Mouse (Mus musculus) heart, adult 18-20 months (tissue): ENCODE data around the gene Hoxb9. TPM values are rescaled to one million over a fixed set of nuclear protein-coding genes. Genes with fewer than 3 reads are reported as not detected.

Source experiments
- DNase-seq, 2 experiments: peaks; one replicate each; pipeline ENCODE4 v3.0.0; 2021 to 2022; ENCODE audit warnings: mixed read lengths in 1 of 2
- total RNA-seq, 2 experiments: library from RNA; stranded (reverse); gene quantifications; 2 replicates each; pipeline ENCODE4 v1.2.3; 2021

Gene Hoxb9
- total RNA-seq, 2 experiments from 2014 or later, result not detected

GRCm38 (mm10) chr11:96267021-96267920 is 4.0 kb upstream of the Hoxb9 start:
- DNase-seq, result no peak

DNA sequence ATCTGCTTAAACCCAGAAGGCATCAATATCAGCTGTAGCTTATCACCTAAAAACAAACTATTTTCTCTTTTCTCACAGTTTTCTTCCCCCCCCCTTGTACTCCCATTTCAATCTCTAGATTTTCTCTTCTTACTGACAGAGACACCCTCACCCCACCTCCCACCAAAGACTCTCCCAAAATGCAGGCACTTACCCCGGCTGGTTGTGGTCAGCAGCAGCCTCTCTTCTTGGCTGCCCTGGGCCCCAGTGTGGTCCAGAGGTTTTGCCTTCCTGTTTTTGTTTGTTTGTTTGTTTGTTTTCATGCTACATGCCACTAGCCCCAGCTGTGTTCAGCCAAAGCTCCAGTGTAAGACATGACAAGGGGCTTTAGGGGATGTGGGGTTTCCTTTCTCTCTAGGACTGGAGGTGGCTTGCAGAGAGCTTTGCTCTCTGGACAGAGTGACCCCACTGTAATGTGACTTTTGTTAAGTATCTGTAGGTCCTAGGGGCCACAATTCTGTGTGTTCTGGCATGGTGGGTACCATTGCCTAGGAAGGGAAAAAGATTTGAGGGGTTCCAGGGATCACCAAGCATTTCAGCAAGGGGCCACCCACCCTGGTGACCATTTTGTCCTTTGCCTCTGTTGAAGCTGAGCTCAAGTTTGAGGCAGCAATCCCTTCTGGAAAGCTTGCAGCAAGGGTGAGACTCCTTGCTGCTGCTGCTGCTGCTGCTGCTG is 3.1 kb upstream of the Hoxb9 start:
- DNase-seq, result no peak

GRCm38 (mm10) chr11:96269869-96270268 is 1.4 kb upstream of the Hoxb9 start:
- DNase-seq, result peak in 1 of 2 experiments; percentile 40

GRCm38 (mm10) chr11:96271541-96272011 is 319 bp downstream of the Hoxb9 start:
- DNase-seq, result no peak

- no peak for DNase-seq
Measured at GRCm38 (mm10) chr11:96272024-96272921, 1.0 kb downstream of the Hoxb9 start.

GRCm38 (mm10) chr11:96274428-96274827 is 3.2 kb downstream of the Hoxb9 start:
- DNase-seq, result no peak

- DNase-seq, result no peak
Measured at GRCm38 (mm10) chr11:96275896-96276295, 4.6 kb downstream of the Hoxb9 start.

DNA sequence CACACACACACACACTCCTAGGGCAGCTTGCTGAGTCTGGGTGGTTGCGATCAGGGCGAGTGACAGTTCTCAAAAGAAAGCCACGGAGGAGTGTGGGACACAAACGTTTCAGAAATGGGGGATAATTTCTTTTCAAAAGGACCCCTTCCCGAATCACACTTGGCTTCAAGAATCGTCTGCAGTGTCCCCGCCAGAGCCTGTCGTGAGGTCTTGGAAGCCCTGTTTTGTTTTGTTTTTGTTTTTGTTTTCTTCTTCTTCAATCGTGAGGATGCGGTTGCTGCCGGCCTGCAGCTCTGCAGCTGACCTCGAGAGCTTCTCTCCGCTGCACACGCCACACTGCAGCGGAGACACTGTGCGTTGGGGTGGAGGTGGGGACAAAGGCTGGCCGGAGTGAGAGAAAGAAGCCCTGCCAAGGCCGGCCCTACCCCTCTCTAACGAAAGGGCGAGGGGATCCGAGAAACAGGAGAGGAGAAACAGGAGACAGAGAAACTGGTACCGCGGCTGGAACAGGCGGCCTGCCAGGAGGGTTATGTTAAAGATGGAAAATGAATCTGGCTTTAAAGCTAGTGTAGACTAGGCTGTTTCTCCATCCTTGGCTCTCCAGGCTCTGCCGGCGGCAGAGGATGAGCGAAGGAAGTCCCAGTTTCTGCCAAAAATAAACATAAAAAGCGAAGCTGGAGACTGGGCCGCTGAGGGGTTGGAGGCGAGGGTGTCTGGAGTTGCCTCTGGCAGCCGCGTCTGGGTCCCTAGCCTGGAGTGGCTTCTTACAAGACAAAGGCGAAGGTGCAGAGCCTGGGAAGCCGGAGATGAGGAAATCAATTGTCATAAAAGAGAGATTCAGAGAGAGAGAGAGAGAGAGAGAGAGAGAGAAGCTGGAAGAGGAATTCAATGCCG is 6.1 kb downstream of the Hoxb9 start:
- no peak for DNase-seq

DNA sequence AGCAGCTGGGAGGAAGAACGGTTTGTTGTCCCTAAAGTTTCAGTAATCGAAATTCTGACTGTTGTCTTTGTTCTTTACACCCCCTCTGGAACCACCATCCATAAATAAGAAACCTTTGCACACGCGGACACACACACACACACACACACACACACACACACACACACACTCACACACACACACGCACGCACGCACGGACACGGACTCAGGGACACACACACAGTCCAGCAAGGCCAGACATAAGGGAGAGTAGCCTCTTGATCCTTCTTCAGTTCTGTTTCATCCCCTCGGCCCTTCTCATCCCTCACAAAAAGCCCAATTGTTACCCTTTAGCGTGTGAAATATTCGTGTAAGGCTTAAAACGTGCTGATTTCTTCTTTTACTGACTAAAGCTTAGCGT is 7.1 kb downstream of the Hoxb9 start:
- no peak for DNase-seq

- DNase-seq, result peak; percentile 79 to 90
Measured at GRCm38 (mm10) chr11:96278773-96279172, 7.5 kb downstream of the Hoxb9 start.

DNA sequence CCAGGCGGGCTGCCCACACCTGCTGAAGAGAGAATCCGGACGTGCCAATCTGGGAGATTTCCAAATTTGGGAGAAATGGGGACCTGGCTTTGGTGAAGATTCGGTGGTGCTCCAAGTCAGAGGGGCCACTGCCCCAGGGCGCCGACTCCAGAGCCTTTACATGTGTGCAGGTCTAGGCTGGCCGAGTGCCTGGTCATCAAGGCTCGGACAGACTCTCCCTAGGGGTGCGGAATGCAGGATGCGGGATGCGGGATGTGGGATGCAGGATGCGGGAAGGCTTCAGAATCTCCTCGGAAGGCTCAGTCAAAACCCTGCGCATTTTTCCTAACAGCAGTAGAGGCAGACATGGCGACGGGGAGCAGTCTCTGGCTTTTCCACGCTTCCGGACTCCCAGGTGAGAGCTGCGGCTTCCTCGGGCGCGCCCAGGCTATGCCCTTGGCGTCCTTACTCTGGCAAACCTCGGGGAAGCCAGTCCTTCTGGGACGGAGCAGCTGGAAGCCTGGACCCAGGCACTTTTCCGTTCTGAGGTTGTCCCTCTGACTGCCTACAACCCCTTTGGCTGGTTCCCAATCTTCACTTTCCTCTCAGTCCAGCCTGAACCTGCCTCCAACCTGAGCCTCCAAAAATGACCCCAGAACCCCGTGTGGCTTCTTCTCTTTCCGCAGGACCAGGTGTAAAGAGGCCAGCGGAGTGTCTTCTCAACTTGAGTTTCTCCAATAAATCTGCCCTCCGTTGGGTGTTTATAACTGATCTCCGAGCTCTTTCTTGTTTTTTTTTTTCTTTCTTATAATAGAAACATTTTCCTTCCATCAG is 8.4 kb downstream of the Hoxb9 start:
- no peak for DNase-seq

GRCm38 (mm10) chr11:96280399-96281378 is 9.4 kb downstream of the Hoxb9 start:
- no peak for DNase-seq

GRCm38 (mm10) chr11:96281396-96281795 is 10.1 kb downstream of the Hoxb9 start:
- no peak for DNase-seq

DNA sequence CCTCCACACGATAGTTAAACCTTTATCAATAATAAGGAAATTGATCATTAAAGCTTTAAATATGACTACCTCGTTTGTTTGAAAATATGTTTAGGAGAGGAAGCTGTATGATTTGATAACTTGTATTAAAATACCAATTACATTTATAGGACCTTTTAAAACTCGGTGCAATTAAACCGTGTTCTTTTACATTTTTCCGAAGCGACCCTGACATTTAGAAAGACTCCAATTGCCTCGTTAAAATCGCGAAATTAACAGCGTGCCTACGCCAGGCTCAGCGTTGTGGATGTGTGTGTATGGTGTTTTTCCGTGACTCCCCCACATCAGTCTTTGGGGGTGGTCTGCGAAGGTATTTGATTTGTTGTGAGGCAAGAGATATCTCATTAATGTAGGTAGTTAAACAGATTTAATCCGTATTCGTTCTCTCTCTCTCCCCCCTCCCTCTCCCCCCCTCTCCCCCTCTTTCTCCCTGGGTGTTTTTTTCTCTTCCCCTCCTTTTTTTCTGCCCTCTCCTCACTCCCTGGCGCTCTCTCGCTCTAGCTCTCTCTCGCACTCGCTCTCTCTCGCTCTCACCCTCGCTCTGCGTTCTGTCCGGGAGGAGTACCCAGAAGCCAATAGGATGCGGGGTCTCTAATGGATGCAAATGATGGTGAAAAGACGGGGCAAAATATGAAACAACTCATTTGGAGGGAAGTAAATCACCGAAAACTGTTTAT is 10.8 kb downstream of the Hoxb9 start, which contains the start of gene Hoxb8:
TSS of gene Hoxb8 (plus strand) at position 51 of the 716 bp plus-strand sequence.
- DNase-seq, result no peak

DNA sequence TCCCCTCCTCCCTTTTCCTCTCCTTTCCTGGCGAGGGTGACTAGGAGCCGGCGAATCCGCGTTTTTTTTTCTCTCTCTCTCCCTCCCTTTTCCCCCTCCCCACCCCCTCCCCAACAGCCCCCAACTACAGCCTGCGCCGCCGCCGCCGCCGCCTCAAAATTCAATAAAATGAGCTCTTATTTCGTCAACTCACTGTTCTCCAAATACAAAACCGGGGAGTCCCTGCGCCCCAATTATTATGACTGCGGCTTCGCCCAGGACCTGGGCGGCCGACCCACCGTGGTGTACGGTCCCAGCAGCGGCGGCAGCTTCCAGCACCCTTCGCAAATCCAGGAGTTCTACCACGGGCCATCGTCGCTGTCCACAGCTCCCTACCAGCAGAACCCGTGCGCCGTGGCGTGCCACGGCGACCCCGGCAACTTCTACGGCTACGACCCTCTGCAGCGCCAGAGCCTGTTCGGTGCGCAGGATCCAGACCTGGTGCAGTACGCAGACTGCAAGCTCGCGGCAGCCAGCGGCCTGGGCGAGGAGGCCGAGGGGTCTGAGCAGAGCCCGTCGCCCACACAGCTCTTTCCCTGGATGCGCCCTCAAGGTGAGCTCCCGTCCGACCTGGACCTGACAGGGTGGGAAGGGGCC is 11.7 kb downstream of the Hoxb9 start:
- DNase-seq, result no peak

- DNase-seq, result peak in 1 of 2 experiments; percentile 47
Measured at GRCm38 (mm10) chr11:96284041-96284749, 12.9 kb downstream of the Hoxb9 start.
